Mouse (Mus musculus) limb, embryonic 14.5 days (tissue): ENCODE data around the gene Arl5a. TPM values are rescaled to one million over a fixed set of nuclear protein-coding genes. Genes with fewer than 3 reads are reported as not detected.

Experiments used
- ATAC-seq: fragments of 200-750 bp; cut with Nextera tagmentation; 2 replicates; pipeline ENCODE4 v1.8.0; 2017; ENCODE audit warnings: low read depth, moderate number of reproducible peaks, moderate TSS enrichment; ENCODE audit not compliant: low FRiP score
- DNase-seq: peaks from one replicate; pipeline ENCODE4 v3.0.0-alpha.2; 2015; ENCODE audit warnings: low spot score
- H3K27ac ChIP-seq: fragments of 300-500 bp; sonication (generic); replicated peaks from 2 replicates; pipeline ENCODE4 v1.5.1; 2014; ENCODE audit warnings: low read depth, mild to moderate bottlenecking, low read length, moderate library complexity, mixed read lengths
- H3K27me3 ChIP-seq: fragments of 300-500 bp; sonication (generic); 2 replicates; pipeline ENCODE4 v1.6.1; 2014; ENCODE audit warnings: low read length, mixed read lengths; ENCODE audit not compliant: control insufficient read depth, insufficient read depth
- H3K36me3 ChIP-seq: fragments of 300-500 bp; sonication (generic); 2 replicates; pipeline ENCODE4 v1.6.1; 2014; ENCODE audit warnings: mild to moderate bottlenecking, low read length, moderate library complexity, mixed read lengths; ENCODE audit not compliant: control insufficient read depth, insufficient read depth
- H3K4me1 ChIP-seq: fragments of 300-500 bp; sonication (generic); 2 replicates; pipeline ENCODE4 v1.6.1; 2014; ENCODE audit warnings: antibody characterized with exemption, low read length, mixed read lengths; ENCODE audit not compliant: control insufficient read depth, insufficient read depth
- H3K4me2 ChIP-seq: fragments of 300-500 bp; sonication (generic); replicated peaks from 2 replicates; pipeline ENCODE4 v1.6.1; 2014; ENCODE audit warnings: low read depth, mild to moderate bottlenecking, low read length, moderate library complexity; ENCODE audit not compliant: severe bottlenecking
- H3K4me3 ChIP-seq: fragments of 300-500 bp; sonication (generic); replicated peaks from 2 replicates; pipeline ENCODE4 v1.5.1; 2014; ENCODE audit warnings: low read length
- H3K9ac ChIP-seq: fragments of 300-500 bp; sonication (generic); 2 replicates; pipeline ENCODE4 v1.6.1; 2014; ENCODE audit warnings: mild to moderate bottlenecking, low read depth, low read length, moderate library complexity; ENCODE audit not compliant: severe bottlenecking
- H3K9me3 ChIP-seq: fragments of 300-500 bp; sonication (generic); 2 replicates; pipeline ENCODE4 v1.6.1; 2016; ENCODE audit warnings: low read length; ENCODE audit not compliant: control insufficient read depth
- POLR2A ChIP-seq: fragments of 200-500 bp; IDR thresholded peaks from 2 replicates; pipeline ENCODE4 v1.8.0; 2012; ENCODE audit warnings: inconsistent platforms, mild to moderate bottlenecking, moderate library complexity, borderline replicate concordance; ENCODE audit not compliant: insufficient read depth, insufficient read length; ENCODE audit errors: extremely low read depth
- WGBS: fragments of 180-500 bp; shearing (Covaris S2); extraction: QIAGEN DNeasy Blood & Tissue Kit; methylation state at CpG from one replicate; pipeline ENCODE4 v1.1.7; 2014; 5-methylcytosine and 5-hydroxymethylcytosine counted together
- polyA plus RNA-seq, 2 experiments: library from polyadenylated mRNA; depleted of rRNA in 1 of 2; stranded (reverse) in 1 of 2; unstranded in 1 of 2; fragments of >200 nt; fragmentation: Nextera tagmentation in 1 of 2; extraction: Ambion mirVana in 1 of 2; gene quantifications; 2 replicates each; pipeline versions ENCODE4 v1.2.1 to v1.2.3; 2012 to 2014

Arl5a gene
- polyA plus RNA-seq, 2 experiments = 35.7 to 65.0 TPM

GRCm38 (mm10) chr2:52367248-52367647 is 57.5 kb downstream of the Arl5a start:
- no peaks in the 10 kb centered on the region for H3K27me3 ChIP-seq

GRCm38 (mm10) chr2:52361086-52361485 is 63.6 kb downstream of the Arl5a start:
- Histone ChIP-seq H3K36me3 (no peaks in the 10 kb centered on the region), H3K27me3 (no peaks in the 10 kb centered on the region), H3K9me3 (no peaks in the 10 kb centered on the region), H3K9ac (no peak overlapping the region), H3K4me1 (no peaks in the 10 kb centered on the region), H3K4me3 (no peak overlapping the region), H3K4me2 (no peak overlapping the region), H3K27ac (no peak overlapping the region)
- DNase-seq (no peak), ATAC-seq (no peak)
- WGBS = 91% methylated on average over 9 of the region's 9 CpGs
- no peak for TF ChIP-seq POLR2A

More at GRCm38 (mm10) chr2:52367248-52367647, 57.5 kb downstream of the Arl5a start:
- Histone ChIP-seq H3K4me2 (no peak overlapping the region), H3K4me3 (no peak overlapping the region), H3K9me3 (no peaks in the 10 kb centered on the region), H3K9ac (no peak overlapping the region), H3K4me1 (no peaks in the 10 kb centered on the region), H3K27ac (no peak overlapping the region), H3K36me3 (no peaks in the 10 kb centered on the region)
- WGBS = 67% methylated on average over 13 of the region's 13 CpGs
- no peak for TF ChIP-seq POLR2A
- no peak for ATAC-seq
- no peak for DNase-seq

GRCm38 (mm10) chr2:52359722-52360121 is 65.0 kb downstream of the Arl5a start:
- Histone ChIP-seq H3K4me3 (no peak overlapping the region), H3K9ac (no peak overlapping the region), H3K36me3 (no peaks in the 10 kb centered on the region), H3K4me1 (no peaks in the 10 kb centered on the region), H3K27ac (no peak overlapping the region), H3K9me3 (no peaks in the 10 kb centered on the region), H3K27me3 (no peaks in the 10 kb centered on the region), H3K4me2 (no peak overlapping the region)
- no peak for TF ChIP-seq POLR2A
- ATAC-seq = no peak
- WGBS = 83% methylated on average over 1 of the region's 1 CpGs
- DNase-seq = no peak

- Histone ChIP-seq H3K36me3 (no peaks in the 10 kb centered on the region), H3K4me1 (no peaks in the 10 kb centered on the region), H3K27ac (no peak overlapping the region), H3K4me3 (no peak overlapping the region), H3K9me3 (no peaks in the 10 kb centered on the region), H3K27me3 (no peaks in the 10 kb centered on the region), H3K4me2 (no peak overlapping the region), H3K9ac (no peak overlapping the region)
- no peak for TF ChIP-seq POLR2A
- DNase-seq (no peak), ATAC-seq (no peak)
- 82% methylated on average over 5 of the region's 5 CpGs for WGBS
Observed at GRCm38 (mm10) chr2:52358156-52358555, 66.5 kb downstream of the Arl5a start.

- no peaks in the 10 kb centered on the region for H3K36me3 ChIP-seq
- no peaks in the 10 kb centered on the region for H3K27me3 ChIP-seq
- TF ChIP-seq POLR2A = no peak
- no peak overlapping the region for H3K9ac ChIP-seq
- 100% methylated on average over 1 of the region's 1 CpGs for WGBS
- H3K4me3 ChIP-seq = no peak overlapping the region
- H3K27ac ChIP-seq = no peak overlapping the region
- no peak for DNase-seq
- no peak overlapping the region for H3K4me2 ChIP-seq
- H3K9me3 ChIP-seq = no peaks in the 10 kb centered on the region
- H3K4me1 ChIP-seq = no peaks in the 10 kb centered on the region
- ATAC-seq = no peak
Observed at GRCm38 (mm10) chr2:52351029-52351428, 73.7 kb downstream of the Arl5a start.

Other genes starting within 250 kb of the Arl5a start
- 36.4 and 51.8 TPM in 2 replicates for gene Neb, start 46.4 kb downstream of the Arl5a start, polyA plus RNA-seq (2012; rRNA removed)
- gene Neb, start 46.4 kb downstream of the Arl5a start, polyA plus RNA-seq (2014; fragmentation: Nextera tagmentation; extraction: Ambion mirVana) = 98.8 and 126 TPM in 2 replicates